18 mouse cellular contexts compared by ENCODE assay signal in the genomic region with DNA sequence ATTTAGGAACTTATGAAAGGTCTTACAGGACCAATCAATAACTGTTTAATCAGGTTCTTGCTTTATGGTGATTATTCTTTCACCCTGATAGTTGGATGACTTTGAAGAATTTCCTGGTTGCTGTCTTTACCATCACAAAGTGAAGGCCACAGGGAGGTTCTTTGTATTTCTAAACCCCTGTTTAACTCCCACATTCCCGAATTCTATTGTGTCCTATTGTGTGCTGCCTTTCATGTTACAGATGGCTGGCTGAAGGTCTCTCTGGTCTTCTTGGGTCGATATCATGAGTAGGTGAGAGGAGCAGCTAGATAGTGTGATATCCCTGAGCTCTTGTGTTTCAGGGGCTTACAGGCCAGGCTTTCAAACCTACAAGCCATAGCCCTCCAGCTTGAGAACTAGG. TPM values are rescaled to one million over a fixed set of nuclear protein-coding genes. Genes with fewer than 3 reads are reported as not detected.
"Had no signal": no experiment of that assay in that cellular context is flagged by ENCODE, and none has a peak within 500 bp of the region (broad histone marks: within the 10 kb centered on the region; RNA-seq: fewer than 3 reads in every experiment).

No protein-coding gene starts in this region.

- H3K27ac ChIP-seq: lung, embryonic 15.5 days; macrophage; midbrain, embryonic 13.5 days; midbrain, embryonic 15.5 days; neural tube, embryonic 12.5 days; stomach, embryonic 15.5 days; stomach, postnatal 0 days had no signal

- H3K36me3 ChIP-seq: lung, embryonic 15.5 days; midbrain, embryonic 13.5 days; midbrain, embryonic 15.5 days; neural tube, embryonic 12.5 days; stomach, embryonic 15.5 days had no signal

- DNase-seq: liver, postnatal 0 days; lung, adult 2 months; lung, postnatal 14 days; lung, postnatal 36 days; right cerebral cortex, postnatal 14 days; thymus, adult 2 months; thymus, postnatal 25 days; thymus, postnatal 4 days had no signal

- H3K4me2 ChIP-seq: lung, embryonic 15.5 days; midbrain, embryonic 13.5 days; midbrain, embryonic 15.5 days; neural tube, embryonic 12.5 days; stomach, embryonic 15.5 days had no signal

- H3K4me1 ChIP-seq: lung, embryonic 15.5 days; megakaryocyte, embryonic 14.5 days; midbrain, embryonic 13.5 days; midbrain, embryonic 15.5 days; stomach, embryonic 15.5 days had no signal

- H3K9ac ChIP-seq: liver, postnatal 0 days; lung, embryonic 15.5 days; midbrain, embryonic 13.5 days; midbrain, embryonic 15.5 days; neural tube, embryonic 12.5 days; stomach, embryonic 15.5 days had no signal

- ATAC-seq: liver, postnatal 0 days; lung, postnatal 0 days; midbrain, embryonic 13.5 days; midbrain, embryonic 15.5 days had no signal

- H3K27me3 ChIP-seq: lung, embryonic 15.5 days; midbrain, embryonic 13.5 days; midbrain, embryonic 15.5 days; neural tube, embryonic 12.5 days; stomach, embryonic 15.5 days had no signal

- H3K4me3 ChIP-seq: lung, embryonic 15.5 days; megakaryocyte, embryonic 14.5 days; midbrain, embryonic 13.5 days; midbrain, embryonic 15.5 days; neural tube, embryonic 12.5 days; stomach, embryonic 15.5 days had no signal

- H3K9me3 ChIP-seq: lung, embryonic 15.5 days; megakaryocyte, embryonic 14.5 days; midbrain, embryonic 13.5 days; midbrain, embryonic 15.5 days; neural tube, embryonic 12.5 days; stomach, embryonic 15.5 days had no signal

RNA-seq across cellular contexts. Expression of gene Ppp4r4, which starts 15.4 kb away (rescaled TPM):
- total RNA-seq: megakaryocyte progenitor cell, adult 5-6 weeks had no signal
